Mouse (Mus musculus) ovary, postnatal 10 days (tissue): ENCODE measurements around the gene Tnfsf9.

ENCODE experiments used
- DNase-seq: peaks from one replicate; pipeline ENCODE4 v3.0.0; 2022; ENCODE audit warnings: low spot score

Tnfsf9 gene

DNA sequence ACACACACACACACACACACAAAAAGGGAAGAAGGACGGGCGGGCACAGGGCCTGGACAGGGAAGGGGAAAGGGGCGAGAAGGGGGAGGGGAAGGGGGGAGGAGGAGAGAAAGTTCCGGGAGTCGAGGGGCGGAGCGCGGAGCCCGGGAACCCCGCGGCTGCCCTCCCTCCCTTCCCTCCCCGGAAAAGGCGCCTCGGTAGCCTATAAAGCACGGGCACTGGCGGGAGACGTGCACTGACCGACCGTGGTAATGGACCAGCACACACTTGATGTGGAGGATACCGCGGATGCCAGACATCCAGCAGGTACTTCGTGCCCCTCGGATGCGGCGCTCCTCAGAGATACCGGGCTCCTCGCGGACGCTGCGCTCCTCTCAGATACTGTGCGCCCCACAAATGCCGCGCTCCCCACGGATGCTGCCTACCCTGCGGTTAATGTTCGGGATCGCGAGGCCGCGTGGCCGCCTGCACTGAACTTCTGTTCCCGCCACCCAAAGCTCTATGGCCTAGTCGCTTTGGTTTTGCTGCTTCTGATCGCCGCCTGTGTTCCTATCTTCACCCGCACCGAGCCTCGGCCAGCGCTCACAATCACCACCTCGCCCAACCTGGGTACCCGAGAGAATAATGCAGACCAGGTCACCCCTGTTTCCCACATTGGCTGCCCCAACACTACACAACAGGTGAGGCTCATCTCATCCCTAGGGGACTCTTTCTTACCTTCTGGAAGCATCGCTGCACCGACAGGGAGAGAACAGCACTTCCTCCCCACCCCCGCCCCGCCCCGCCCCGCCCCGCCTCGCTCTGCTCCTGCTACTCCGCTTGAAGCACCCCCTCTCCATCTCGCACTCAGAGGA, at the start of gene Tnfsf9:
TSS of gene Tnfsf9 (plus strand) at position 145 of the 854 bp plus-strand sequence.
- no peak for DNase-seq

DNA sequence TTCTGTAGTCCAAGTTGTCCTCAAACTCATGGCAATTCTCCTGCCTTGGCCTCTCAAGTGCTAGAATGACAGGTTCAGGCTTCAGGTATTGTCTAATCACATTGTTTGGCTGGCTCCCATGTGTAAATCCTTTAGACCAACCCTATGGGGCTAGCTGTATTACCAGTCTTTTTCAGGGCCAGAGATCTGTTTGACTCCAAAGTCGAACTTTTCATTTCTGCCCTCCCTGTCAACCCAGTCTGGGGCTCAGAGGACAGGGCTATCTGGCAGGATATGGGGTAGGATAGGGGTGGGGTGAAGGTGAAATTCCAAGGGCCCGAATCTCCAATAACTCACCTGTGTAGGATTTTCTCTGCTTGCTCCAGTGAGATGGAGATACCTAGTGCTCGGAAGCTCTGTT, 48.9 kb upstream of the Tnfsf9 start:
- DNase-seq, result no peak

DNA sequence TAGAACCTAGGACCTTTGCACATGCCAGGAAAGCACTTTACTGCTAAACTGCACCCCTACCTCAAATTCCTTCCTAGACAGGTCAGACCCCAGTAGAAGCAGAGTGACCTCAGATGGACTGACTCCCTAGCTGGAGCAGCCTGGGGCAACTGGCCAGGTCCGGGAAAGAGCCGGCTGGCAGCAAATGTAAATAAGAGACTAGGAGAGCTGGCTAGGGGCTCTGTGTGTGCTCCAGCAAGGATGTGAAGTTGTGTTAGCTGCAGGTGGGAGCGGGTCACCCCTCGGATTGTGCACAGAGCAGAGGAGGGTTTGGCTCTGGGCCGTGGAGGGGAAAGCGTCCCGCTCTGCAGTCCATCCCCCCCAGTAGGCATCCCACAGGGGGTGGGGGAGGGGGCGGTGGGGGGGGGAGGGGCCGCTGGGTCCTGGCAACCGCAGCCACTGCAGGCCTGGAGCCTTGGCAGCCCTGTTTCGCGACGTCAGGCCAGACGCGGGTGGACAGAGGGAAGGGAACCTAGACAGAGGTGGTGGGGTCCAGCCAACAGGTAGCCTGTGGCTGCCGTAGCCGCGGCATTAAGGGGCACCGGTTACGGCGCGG, 46.1 kb upstream of the Tnfsf9 start, which contains the start of gene Crb3:
TSS of gene Crb3 (plus strand) at position 215 of the 595 bp plus-strand sequence.
- no peak for DNase-seq

DNA sequence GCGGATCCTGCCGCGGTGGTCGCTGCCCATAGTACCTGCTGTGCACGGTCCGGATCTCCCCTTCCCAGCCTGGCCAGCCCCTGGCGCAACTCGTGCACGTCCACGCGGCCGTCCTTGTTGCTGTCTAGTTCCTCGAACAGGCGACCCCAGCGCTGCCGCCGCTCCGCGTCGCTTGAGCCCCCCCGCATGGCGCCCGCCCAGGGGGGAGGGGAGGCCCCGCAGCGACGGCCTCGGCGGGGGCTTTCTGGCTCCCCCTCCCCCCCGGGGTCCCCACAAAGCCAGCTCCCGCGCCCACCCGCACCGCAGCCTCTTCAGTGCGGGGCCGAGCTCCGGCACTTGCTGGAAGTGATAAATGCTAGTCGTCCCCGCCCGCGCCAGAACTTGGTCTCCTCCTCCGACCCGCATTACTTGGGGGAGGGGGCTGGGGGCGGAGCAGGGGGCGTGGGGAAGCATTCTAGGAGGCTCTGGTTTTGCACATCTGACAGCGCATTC, 45.6 kb upstream of the Tnfsf9 start, which contains the start of gene Slc25a23:
TSS of gene Slc25a23 (minus strand) at position 378 of the 492 bp plus-strand sequence.
- peak; percentile 42 for DNase-seq

DNA sequence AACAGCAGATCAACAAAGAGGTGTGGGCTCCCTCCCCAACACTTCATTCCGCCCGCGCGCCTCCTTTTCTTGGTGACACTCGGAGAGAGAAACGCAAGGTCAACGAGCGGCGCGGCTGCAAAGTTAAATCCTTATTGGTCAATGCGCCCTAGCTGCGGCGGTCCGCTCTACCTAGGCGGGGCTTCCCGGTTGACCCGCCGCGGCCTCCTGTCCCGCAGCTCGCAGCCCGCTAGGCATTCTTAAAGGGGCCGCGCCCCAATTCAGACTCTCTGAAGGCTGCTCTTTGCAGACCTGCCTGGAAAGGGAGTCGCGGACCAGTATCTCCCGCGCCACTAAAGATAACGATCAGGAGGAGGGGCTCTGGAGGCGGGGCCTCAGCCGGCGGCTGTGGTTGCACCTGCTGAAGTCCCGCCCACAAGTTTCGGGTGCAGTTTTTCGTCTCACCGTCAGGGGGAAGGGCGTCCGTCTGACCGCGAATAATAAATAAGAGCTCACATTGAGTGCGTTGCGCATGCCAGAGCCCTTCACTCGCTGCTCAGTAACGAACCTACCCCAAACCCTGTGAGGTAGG, 44.8 kb upstream of the Tnfsf9 start:
- DNase-seq, result peak; percentile 82

DNA sequence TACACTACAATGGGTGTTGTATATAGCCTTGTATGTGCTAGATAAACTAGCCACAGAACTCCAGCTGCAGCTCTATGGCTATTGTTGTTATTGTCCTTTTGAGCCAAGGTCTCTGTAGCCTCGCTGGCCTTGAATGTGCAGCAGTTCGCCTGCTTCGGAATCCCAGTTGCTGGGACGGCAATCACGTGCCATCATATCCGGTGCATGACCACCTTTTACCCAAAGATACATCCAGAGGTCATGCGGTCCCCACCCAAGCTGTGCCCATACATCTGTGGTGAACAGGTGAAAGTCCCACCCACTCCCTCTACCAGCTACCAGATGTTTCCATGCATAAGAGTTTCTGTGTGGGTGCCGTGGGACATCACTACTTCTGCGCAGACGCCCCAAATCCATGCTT, 44.1 kb upstream of the Tnfsf9 start:
- no peak for DNase-seq

DNA sequence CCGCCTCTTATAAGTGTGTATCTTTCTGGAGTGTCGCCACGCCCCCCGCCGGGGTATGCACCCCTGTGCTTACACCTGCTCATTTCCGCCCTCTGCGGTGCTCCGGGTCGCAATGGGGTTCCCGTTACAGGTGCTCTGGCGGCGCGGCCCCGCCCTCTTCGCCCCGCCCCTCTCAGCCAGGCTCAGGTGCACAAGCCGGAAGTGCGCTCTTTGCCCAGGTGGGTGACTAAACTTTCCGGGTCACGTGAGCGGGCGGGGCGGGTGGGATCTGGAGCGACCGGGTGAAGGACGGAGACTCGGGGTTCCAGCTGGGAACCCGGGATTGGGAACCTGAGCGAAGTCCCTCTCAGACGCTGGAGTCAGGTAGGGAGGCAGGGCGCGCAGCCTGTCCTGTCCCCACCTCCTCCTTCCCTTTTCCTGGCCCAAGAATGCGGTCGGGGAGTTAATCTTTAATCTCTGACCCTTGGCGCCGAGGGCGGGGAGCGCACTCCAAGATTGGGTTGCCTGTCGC, 43.1 kb upstream of the Tnfsf9 start:
- no peak for DNase-seq

DNA sequence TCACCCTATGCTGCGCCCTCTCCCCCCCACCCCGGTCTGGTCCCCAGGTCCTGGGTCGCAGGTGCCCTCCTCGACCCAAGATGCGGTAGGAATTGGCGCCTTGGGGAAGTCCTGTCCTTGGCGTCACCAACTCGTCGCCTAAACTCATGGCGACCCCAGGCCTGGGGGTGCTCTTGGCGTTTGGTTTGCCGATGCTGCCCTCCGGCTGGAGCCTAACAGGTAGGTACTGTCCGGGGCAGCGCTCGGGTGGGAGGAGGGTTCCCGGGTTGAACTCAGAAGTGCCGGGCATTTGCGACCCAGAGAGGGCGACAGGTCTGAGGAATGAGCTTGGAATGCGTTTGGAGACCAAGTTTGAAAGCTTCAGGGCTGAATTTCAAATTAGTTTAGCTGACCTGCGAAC, 42.6 kb upstream of the Tnfsf9 start:
- DNase-seq, result no peak

DNA sequence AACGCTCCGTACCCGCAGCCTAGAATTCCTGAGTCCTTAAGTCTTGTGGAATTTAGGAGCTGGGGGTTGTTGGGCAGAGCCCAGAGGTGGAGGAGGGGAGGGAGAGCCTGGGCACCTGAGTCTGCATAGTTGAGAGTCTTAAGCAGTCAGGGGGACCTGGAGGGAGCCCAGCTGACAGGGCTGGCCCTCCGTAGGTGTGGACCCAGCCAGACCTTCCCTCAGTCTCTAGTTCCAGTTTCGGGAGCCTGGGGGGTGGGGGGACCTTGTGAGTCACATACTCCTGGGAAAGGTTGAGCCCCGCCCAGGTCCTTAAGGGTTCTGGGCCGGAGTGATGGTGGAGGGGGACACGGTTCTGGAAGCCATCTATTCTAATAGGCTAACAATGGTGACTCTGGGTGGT, 42.1 kb upstream of the Tnfsf9 start:
- no peak for DNase-seq

DNA sequence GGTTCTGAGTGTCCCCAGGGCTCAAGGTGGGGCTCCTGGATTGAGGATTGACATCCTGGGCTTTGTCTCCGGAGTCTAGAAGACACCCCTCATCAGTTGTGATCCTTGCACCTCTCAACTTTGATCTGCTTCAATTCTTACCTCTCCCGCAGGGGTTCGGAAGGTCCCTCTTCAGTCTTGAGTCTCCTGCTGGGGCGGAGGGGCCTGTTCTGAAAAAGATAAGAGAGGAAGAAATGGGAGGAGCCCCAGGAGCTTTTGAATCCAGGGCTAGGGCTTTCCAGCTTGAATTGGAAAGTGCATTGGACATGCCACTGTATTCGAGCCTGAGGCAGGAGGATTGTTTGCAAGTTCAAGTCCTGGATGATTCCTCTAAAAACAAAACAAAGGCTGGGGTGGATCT, 38.2 kb upstream of the Tnfsf9 start:
- no peak for DNase-seq

DNA sequence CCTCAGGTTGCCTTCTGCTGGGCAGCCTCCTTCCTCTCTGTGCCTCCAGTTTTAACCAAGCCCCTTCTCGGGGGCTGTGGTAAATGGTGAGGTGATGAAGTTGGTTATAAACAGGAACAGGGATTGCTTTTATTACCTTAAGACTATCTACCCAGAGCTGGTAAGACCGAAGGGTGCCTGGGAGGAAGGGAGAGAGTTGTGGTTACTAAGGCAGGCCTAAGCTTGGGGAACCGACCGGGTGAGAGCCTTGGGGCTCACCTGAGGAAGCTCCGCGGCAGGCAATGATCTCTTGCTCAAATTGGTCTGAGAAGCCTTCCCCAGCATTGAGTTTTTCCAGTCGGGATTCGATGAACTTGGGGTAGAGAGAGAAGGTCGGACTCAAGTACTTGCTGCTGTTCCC, 34.9 kb upstream of the Tnfsf9 start:
- DNase-seq, result no peak

DNA sequence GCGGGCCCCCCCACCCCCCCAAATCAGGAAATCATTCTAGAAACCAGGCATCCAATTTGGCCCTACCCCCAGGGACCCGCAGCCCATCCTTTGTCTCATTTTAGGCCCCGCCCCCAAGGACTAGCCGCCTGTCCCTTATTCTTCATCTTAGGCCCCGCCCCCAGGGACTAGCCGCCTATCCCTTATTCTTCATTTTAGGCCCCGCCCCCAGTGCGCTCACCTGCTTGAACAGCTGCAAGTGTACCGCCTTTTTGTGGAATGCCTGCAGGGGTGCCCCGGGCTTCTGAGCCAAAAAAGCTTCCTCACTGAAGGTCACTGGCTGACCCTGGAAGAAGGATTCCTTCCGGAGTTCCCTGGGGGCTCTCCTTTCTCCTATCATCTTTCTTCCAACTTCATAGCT, 34.4 kb upstream of the Tnfsf9 start:
- no peak for DNase-seq

DNA sequence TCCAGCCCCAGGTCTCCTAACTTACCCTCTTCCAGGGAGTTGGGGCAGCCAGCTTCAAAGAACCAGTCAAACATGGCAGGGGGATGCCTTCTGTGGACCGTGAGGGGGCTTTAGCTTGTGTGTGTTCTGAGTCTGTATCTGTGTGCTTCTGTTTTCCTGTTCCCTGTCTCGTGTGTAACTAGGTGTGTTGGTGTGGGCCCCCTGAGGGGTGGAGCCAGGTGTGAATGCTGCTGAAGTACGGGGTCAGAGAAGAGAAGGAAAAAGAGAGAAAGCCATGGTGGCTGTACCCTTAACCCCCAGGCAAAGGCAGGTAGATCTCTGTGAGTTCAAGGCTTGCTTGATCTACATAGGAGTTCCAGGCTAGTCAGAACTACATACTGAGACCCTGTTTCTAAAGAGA, 28.2 kb upstream of the Tnfsf9 start:
- no peak for DNase-seq

DNA sequence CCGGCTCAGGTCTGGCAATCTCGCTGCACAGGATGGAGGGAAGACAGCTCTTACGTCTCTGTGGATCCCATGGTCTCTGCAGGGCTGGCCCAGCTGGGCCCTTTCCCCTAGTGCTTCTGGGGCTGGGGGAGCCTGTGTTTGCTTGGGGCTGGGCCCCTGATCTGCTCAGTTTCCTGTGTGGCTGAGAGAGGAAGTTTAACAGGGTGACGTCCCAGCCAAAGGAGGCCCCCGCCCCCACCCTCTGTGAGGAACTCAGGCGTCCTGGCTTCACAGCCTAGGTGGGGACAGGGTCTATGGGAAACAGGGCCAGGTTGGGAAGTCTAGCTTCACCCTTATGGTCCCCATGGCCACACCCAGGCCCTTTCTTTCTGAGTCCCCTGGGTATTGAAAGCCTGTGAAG, 26.8 kb upstream of the Tnfsf9 start, which contains the start of gene Dennd1c:
TSS of gene Dennd1c (minus strand) at position 179 of the 400 bp plus-strand sequence.
- no peak for DNase-seq

DNA sequence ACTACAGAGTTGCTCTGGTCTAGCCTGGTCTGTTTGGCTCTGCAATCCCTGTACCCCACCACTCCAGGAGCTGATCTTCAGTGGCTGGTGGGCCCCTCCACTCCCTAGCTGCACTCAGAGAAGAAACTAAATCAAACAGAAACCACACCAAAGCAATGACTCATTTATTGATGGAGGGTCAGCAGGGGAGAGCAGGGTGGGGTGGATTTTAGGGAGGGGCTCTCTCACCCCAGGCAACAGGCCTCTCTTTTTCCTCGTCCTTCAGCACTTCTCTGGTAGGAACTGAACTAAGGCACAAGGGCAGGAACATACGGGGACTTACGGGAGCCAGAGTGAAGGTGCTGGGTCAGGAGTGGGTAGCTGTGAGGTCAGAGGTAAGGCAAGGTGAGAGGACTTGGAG, 25.2 kb upstream of the Tnfsf9 start:
- no peak for DNase-seq

DNA sequence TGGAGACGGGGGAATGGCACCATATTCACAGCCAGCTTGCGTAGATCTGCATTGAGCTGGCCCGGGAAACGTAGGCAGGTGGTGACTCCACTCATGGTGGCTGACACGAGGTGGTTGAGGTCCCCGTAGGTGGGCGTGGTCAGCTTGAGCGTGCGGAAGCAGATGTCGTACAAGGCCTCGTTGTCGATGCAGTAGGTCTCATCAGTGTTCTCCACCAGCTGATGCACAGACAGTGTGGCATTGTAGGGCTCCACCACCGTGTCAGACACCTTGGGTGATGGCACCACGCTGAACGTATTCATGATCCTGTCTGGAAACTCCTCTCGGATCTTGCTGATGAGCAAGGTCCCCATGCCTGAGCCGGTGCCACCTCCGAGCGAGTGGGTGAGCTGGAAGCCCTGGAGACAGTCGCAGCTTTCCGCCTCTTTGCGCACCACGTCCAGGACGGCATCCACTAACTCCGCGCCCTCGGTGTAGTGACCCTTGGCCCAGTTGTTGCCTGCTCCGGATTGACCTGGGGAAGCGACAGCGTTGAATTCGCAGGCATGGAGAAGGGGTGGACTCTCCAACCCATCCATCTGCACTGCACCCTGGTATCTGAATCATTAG, 23.8 kb upstream of the Tnfsf9 start:
- no peak for DNase-seq

DNA sequence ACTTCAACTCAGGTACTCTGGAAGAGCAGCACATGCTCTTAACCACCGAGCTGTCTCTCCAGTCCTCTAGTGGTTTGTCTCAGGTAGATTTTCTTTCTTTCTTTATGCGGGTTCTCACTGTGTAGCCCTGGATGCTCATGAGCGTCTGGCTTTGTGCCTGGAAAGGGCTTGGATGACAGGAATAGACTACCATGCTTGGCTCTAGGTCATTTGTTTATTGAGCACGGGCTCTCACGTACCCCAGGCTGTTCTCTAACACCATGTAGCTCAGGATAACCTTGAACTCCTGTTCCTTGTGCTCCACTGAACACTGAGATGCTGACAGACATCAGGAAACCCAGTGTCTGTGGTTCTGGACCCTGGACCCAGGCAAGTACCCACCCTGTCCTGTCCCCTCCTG, 22.6 kb upstream of the Tnfsf9 start:
- no peak for DNase-seq

DNA sequence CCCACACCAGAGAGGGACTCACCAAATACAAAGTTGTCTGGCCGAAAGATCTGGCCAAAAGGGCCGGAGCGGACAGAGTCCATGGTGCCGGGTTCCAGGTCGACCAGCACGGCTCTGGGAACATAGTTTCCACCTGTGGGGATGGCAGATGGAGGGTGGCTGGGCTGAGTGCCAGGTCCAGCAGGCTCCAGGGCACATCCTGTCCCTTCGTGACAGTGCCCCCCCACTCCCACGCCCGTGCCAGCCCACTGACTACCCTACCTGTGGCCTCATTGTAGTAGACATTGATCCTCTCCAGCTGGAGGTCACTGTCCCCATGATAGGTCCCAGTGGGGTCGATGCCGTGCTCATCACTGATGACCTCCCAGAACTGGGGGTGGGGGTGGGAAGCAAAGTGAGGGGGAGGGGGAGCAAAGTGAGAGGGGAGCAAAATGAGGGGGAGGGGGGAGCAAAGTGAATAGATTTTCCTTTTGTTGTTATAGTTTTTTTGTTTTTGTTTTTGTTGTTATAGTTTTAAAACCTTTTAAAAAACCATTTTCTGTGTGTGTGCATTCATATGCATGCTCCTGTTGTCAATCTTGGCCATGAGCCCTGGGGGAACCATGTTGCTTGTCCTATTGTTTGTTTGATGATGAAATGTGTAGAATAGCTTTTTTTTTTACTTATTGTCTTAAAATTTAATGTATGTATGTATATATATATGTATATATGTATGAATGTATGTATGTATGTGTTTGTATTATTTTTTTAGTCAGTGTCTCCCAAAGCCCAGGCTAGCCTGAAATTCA, 19.0 kb upstream of the Tnfsf9 start:
- no peak for DNase-seq

DNA sequence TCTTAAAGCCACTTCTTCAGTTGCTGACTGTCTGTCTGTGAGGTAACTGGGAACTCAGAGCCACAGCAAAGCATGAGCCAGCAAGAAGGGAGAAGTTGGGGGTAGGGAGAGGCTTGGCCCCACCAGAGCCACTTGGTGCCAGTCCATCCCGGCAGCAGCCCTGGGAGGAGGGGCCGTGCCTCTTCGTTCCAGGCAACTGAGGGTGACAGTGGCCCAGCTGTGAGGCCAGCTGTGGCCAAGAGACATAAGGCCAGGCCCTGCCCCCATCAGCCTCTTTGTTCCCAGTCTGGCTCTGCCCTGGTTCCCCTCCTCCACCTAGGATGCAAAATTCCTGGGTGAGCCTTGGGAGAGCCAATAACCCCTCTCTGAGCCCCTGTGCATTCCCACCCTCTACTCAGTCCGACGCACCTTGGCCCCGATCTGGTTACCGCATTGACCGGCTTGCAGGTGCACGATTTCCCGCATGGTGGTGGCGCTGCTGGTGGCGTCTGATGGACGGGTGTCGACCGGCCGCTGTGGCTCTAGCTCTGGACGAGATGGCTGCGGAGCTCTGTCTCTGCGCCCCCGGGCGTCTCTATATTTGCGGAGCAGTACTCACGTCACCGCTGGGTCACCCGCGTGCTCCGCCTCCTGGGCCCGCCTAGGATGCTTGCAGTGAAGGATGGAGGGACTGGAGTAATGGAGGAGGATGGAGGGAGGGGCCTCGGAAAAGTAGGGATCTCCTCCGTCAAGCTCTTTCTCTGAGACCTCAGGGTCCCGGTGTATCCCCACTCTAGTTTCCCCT, 17.9 kb upstream of the Tnfsf9 start, which contains the start of gene Tubb4a:
TSS of gene Tubb4a (minus strand) at position 734 of the 784 bp plus-strand sequence.
- DNase-seq, result no peak

DNA sequence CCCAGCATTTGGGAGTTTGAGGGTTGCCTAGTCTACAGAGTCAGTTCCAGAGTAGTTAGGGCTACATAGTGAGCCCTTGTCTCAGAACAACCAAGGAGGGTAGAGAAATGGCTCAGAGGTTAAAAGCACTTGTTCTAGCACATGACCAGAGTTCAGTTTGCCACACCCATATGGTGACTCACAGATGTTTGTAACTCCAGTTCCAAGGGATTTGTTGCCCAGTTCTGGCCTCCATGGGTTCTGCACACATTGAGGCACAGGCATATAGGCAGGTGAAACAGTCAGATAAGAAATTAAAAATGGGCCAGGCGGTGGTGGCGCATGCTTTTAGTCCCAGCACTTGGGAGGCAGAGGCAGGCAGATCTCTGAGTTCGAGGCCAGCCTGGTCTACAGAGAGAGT, 10.9 kb upstream of the Tnfsf9 start:
- no peak for DNase-seq
